Mouse (Mus musculus) thymus, adult 2 months (tissue): ENCODE measurements at regions not wholly inside any gene's neighbourhood (a gene's known extent, or its start where the extent isn't known, plus 50 kb on each side); places are given as distances from the start of the nearest gene placed in this dataset.
A peak's percentile ranks its signal among the peaks of the same experiment; 100 is the strongest.

Source experiments
- DNase-seq: peaks from one replicate; pipeline ENCODE4 v3.0.0; 2021
- H3K27ac ChIP-seq: fragments of 200-500 bp; 2 replicates; pipeline ENCODE4 v1.5.1; 2012; ENCODE audit warnings: low read length, control low read depth; ENCODE audit not compliant: control insufficient read depth, insufficient read depth
- H3K27me3 ChIP-seq: fragments of 200-500 bp; 2 replicates; pipeline ENCODE4 v1.6.1; 2012; ENCODE audit warnings: mild to moderate bottlenecking, low read length, moderate library complexity, mixed read lengths; ENCODE audit not compliant: control insufficient read depth, insufficient read depth
- H3K36me3 ChIP-seq: fragments of 200-500 bp; 2 replicates; pipeline ENCODE4 v1.6.1; 2012; ENCODE audit warnings: mild to moderate bottlenecking, low read length, moderate library complexity; ENCODE audit not compliant: control insufficient read depth, insufficient read depth
- H3K4me1 ChIP-seq: fragments of 200-500 bp; replicated peaks from 2 replicates; pipeline ENCODE4 v1.6.1; 2012; ENCODE audit warnings: low read length; ENCODE audit not compliant: control insufficient read depth, insufficient read depth
- H3K4me3 ChIP-seq: fragments of 200-500 bp; 2 replicates; pipeline ENCODE4 v1.5.1; 2012; ENCODE audit warnings: mild to moderate bottlenecking, low read length, control low read depth, moderate library complexity; ENCODE audit not compliant: control insufficient read depth, insufficient read depth
- CTCF ChIP-seq: fragments of 200-500 bp; IDR thresholded peaks from 2 replicates; pipeline ENCODE4 v1.5.1; 2012; ENCODE audit warnings: mild to moderate bottlenecking, control low read depth, low read length, moderate library complexity, borderline replicate concordance; ENCODE audit not compliant: control insufficient read depth, poor library complexity, insufficient read depth; ENCODE audit errors: extremely low read depth
- POLR2A ChIP-seq: fragments of 200-500 bp; IDR thresholded peaks from 2 replicates; pipeline ENCODE4 v1.6.1; 2012; ENCODE audit warnings: mild to moderate bottlenecking, low read length, control low read depth, moderate library complexity; ENCODE audit not compliant: control insufficient read depth, poor library complexity, insufficient read depth; ENCODE audit errors: extremely low read depth
- WGBS: fragments of 180-500 bp; shearing (Covaris S2); methylation state at CpG from one replicate; pipeline ENCODE4 v1.1.7; 2018; 5-methylcytosine and 5-hydroxymethylcytosine counted together

DNA sequence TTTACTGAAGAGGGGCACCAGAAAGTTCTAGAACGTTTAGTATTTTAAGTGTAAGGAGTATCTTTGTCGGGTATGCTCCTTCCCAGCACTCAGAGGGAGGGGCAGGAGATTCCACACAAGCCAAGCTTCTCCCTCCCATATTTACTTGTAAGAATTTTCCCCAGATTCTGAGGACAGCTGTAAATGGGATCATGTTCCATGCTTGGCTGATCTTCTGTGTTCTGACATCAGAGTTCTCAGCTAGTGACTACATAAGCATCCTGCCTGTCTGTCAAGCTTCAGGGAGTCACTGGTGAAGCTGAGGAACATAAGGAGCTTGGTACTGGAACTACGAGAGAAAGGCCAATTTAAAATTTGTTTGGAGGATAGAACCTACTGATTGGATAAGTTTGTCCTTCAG, 464.9 kb downstream of the Kcnj2 start:
- Histone ChIP-seq H3K36me3 (no peaks in the 10 kb centered on the region), H3K27ac (no peak overlapping the region), H3K27me3 (no peaks in the 10 kb centered on the region), H3K4me1 (no peaks in the 10 kb centered on the region), H3K4me3 (no peak overlapping the region)
- TF ChIP-seq POLR2A, result no peak
- no peak for TF ChIP-seq CTCF
- WGBS, result 79% methylated on average over 3 of the region's 3 CpGs
- no peak for DNase-seq

DNA sequence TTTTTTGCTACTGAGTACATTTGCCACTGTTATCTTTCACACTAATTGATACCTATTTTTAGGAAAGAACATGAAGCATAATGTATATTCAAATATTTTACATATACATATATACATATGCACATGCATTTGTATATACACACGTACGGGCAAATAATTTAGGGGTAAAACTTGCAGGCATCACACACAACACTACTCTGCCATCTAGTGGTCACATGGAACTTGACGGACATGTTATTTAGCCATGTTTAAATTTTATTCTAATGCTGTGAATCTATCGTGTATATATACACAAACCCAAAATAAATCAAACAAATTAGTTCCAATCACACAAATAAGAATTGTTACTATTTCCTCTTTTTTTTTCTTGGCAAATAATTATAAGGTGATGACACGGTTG, 466.5 kb downstream of the Kcnj2 start:
- DNase-seq, result no peak
- Histone ChIP-seq H3K4me1 (no peaks in the 10 kb centered on the region), H3K4me3 (no peak overlapping the region), H3K27me3 (no peaks in the 10 kb centered on the region), H3K36me3 (no peaks in the 10 kb centered on the region), H3K27ac (no peak overlapping the region)
- 23% methylated on average over 5 of the region's 5 CpGs for WGBS
- no peak for TF ChIP-seq POLR2A
- TF ChIP-seq CTCF, result no peak

DNA sequence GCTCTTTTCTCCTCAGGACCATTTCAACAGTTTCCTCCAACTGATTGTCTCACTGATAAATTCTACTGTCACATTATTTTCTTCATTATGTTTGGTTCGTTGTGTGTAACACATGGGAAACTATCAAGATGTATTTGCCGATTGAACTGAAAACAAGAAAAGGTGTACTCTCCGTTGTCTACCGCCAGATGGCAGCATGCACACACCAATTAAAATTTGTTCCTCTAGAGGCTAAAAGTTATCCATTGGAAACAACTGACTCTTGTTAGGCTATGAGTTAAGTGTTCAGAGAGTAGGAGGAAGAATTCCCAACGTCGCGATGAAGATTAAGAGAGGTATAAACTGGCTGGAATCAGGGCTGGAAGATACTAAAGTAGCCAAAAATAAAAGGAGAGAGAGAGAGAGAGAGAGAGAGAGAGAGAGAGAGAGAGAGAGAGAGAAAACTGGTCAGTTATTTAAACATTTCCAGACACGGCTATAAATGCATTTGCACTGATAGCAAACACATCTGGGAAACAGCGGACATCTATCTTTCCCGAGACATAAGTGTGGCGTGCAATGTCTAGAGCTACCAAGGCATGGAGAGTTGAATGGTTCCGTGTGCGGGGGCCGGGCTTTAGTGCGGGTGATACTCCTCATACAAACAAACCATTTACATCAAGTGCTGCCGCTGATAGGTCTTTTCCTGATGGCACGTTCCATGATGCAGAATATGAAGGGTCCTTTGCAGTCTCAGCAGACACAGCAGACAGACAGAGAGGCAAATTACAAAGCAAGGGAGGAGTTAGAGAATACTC, 470.3 kb downstream of the Kcnj2 start:
- no peaks in the 10 kb centered on the region for H3K36me3 ChIP-seq
- DNase-seq, result peak; percentile 7
- H3K4me1 ChIP-seq, result no peaks in the 10 kb centered on the region
- no peak overlapping the region for H3K27ac ChIP-seq
- no peaks in the 10 kb centered on the region for H3K27me3 ChIP-seq
- TF ChIP-seq POLR2A (no peak), CTCF (no peak)
- H3K4me3 ChIP-seq, result no peak overlapping the region
- 57% methylated on average over 17 of the region's 17 CpGs for WGBS

DNA sequence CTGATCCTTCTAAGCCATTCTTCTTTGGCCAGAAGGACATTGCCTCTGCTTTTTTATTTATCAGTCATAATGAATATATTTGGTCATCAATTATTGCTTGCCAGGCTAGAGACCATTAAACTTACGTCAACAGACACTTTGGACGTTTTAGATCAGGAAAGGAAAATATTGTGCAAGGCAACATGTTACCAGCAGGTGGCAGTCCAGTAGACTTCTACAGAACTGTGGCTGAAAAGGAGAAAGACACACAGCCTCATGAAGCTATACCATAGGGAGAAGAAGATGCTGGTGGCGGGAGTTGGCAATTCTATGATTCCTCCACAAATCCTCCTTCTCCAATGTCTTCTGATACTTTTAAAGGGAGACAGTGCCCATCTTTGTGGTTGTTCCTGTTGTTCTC, 471.7 kb downstream of the Kcnj2 start:
- 23% methylated on average over 3 of the region's 3 CpGs for WGBS
- Histone ChIP-seq H3K4me3 (no peak overlapping the region), H3K36me3 (no peaks in the 10 kb centered on the region), H3K27ac (no peak overlapping the region), H3K27me3 (no peaks in the 10 kb centered on the region), H3K4me1 (no peaks in the 10 kb centered on the region)
- no peak for TF ChIP-seq POLR2A
- TF ChIP-seq CTCF, result no peak
- DNase-seq, result peak; percentile 30

DNA sequence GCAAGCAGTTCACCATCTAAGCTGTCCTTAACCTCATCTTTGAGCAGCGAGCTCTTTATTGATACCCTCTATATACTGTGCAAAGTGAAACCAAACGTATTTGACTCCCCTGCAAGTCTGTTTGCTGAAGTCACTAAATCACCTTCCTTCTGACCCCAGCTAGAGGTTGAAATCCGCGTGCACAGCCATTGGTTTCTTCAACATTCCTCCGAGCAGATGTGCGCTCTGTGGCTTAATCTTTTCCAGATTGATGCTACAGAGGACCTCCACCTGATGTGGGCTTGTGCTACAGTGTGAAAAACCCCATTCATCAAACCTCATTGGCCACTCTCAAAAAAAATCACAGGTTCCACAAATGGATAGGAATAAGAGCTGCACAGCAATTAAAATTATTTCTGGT, 474.0 kb downstream of the Kcnj2 start:
- Histone ChIP-seq H3K27ac (no peak overlapping the region), H3K4me1 (no peaks in the 10 kb centered on the region), H3K4me3 (no peak overlapping the region), H3K27me3 (no peaks in the 10 kb centered on the region), H3K36me3 (no peaks in the 10 kb centered on the region)
- TF ChIP-seq CTCF (no peak), POLR2A (no peak)
- WGBS, result 82% methylated on average over 6 of the region's 6 CpGs
- no peak for DNase-seq

DNA sequence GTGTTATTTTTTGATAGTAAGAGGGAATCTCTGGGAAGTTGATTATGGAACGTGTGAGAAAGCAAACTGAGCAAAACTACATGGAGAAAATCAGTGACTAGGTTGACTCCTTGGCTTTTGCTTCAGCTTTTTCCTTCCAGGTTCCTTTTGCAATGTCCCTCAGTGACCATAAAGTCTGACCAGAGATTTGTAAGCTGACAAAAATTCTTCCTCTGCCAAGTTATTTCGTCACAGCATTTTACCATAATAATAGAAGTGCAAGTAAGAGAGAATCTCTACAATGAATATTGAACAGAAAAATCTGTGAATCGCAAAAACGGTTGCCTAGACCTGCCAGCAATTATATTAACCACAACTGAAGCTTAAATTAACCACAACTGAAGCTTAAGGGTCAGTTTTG, 479.3 kb downstream of the Kcnj2 start:
- no peak for DNase-seq
- WGBS, result 93% methylated on average over 4 of the region's 4 CpGs
- Histone ChIP-seq H3K27ac (no peak overlapping the region), H3K4me3 (no peak overlapping the region), H3K27me3 (no peaks in the 10 kb centered on the region), H3K36me3 (no peaks in the 10 kb centered on the region), H3K4me1 (no peaks in the 10 kb centered on the region)
- TF ChIP-seq POLR2A (no peak), CTCF (no peak)

DNA sequence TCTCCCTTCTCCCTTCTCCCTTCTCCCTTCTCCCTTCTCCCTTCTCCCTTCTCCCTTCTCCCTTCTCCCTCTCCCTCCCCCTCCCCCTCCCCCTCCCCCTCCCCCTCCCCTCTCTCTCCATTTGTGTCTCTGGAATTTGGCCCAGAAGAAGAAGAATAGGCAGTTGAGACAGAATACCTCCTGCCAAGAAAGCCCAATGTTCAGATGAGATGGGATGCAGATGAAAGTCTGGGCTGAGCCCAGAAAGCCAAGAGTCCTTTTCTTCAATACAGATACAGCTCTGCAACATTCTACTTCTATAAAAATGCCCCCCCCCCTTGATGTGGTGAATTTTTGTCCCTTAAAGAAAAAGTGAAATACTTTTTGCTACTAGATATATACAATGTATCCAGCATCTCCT, 489.2 kb downstream of the Kcnj2 start:
- no peak for DNase-seq
- Histone ChIP-seq H3K27me3 (no peaks in the 10 kb centered on the region), H3K27ac (no peak overlapping the region), H3K36me3 (no peaks in the 10 kb centered on the region), H3K4me3 (no peak overlapping the region), H3K4me1 (no peaks in the 10 kb centered on the region)
- TF ChIP-seq POLR2A (no peak), CTCF (no peak)
